Mouse (Mus musculus) lung, postnatal 0 days (tissue): ENCODE measurements around the gene Pdcd6ip. TPM values are rescaled to one million over a fixed set of nuclear protein-coding genes. Genes with fewer than 3 reads are reported as not detected.
A peak's percentile ranks its signal among the peaks of the same experiment; 100 is the strongest.
"Not testable (repeated sequence)": the region's sequence is repeated elsewhere in the genome, so short reads cannot be mapped to it uniquely, and the experiment has no call there.

Experiments
- ATAC-seq: fragments of 200-750 bp; cut with Nextera tagmentation; 2 replicates; pipeline ENCODE4 v1.8.0; 2017; ENCODE audit warnings: moderate library complexity
- DNase-seq: peaks from one replicate; pipeline ENCODE4 v3.0.0-alpha.2; 2016; ENCODE audit warnings: low spot score
- H3K27ac ChIP-seq: fragments of 300-500 bp; sonication (generic); 2 replicates; pipeline ENCODE4 v1.5.1; 2014; ENCODE audit warnings: antibody characterized with exemption, mild to moderate bottlenecking, low read length, mixed read lengths
- H3K27me3 ChIP-seq: fragments of 300-500 bp; sonication (generic); replicated peaks from 2 replicates; pipeline ENCODE4 v1.6.1; 2014; ENCODE audit warnings: low read length, mixed read lengths; ENCODE audit not compliant: insufficient read depth
- H3K36me3 ChIP-seq: fragments of 300-500 bp; sonication (generic); 2 replicates; pipeline ENCODE4 v1.6.1; 2014; ENCODE audit warnings: low read length, mixed read lengths; ENCODE audit not compliant: insufficient read depth
- H3K4me1 ChIP-seq: fragments of 300-500 bp; sonication (generic); 2 replicates; pipeline ENCODE4 v1.6.1; 2014; ENCODE audit warnings: antibody characterized with exemption, low read depth, low read length, mixed read lengths; ENCODE audit not compliant: insufficient read depth
- H3K4me2 ChIP-seq: fragments of 300-500 bp; sonication (generic); replicated peaks from 2 replicates; pipeline ENCODE4 v1.6.1; 2014; ENCODE audit warnings: low read depth, mild to moderate bottlenecking, low read length, moderate library complexity, mixed read lengths
- H3K4me3 ChIP-seq: fragments of 300-500 bp; sonication (generic); 2 replicates; pipeline ENCODE4 v1.5.1; 2014; ENCODE audit warnings: low read depth, low read length
- H3K9ac ChIP-seq: fragments of 300-500 bp; sonication (generic); replicated peaks from 2 replicates; pipeline ENCODE4 v1.6.1; 2014; ENCODE audit warnings: low read depth, mild to moderate bottlenecking
- H3K9me3 ChIP-seq: fragments of 300-500 bp; sonication (generic); 2 replicates; pipeline ENCODE4 v1.6.1; 2016; ENCODE audit warnings: low read length, mixed read lengths
- CTCF ChIP-seq: IDR thresholded peaks from 2 replicates; pipeline ENCODE4 v1.5.1; 2016; ENCODE audit warnings: antibody characterized with exemption, mild to moderate bottlenecking
- EP300 ChIP-seq: IDR thresholded peaks from 2 replicates; pipeline ENCODE4 v1.6.1; 2016; ENCODE audit warnings: antibody characterized with exemption, mild to moderate bottlenecking, control low read depth
- WGBS: fragments of 180-500 bp; shearing (Covaris S2); extraction: QIAGEN DNeasy Blood & Tissue Kit; methylation state at CpG from one replicate; pipeline ENCODE4 v1.1.7; 2014; 5-methylcytosine and 5-hydroxymethylcytosine counted together
- polyA plus RNA-seq: library from polyadenylated mRNA; unstranded; fragments of >200 nt; fragmentation: Nextera tagmentation; extraction: Ambion mirVana; gene quantifications from 2 replicates; pipeline ENCODE4 v1.2.1, GENCODE M21; 2015

Pdcd6ip gene
- polyA plus RNA-seq, 1 experiment from 2014 or later, result 63.8 TPM

GRCm38 (mm10) chr9:113726131-113726530 lies 18.1 kb upstream of the Pdcd6ip start:
- TF ChIP-seq CTCF, result no peak
- TF ChIP-seq EP300, result no peak
- no peak for DNase-seq
- Histone ChIP-seq H3K9ac (no peak overlapping the region), H3K4me3 (no peak overlapping the region), H3K4me1 (no peaks in the 10 kb centered on the region), H3K9me3 (no peaks in the 10 kb centered on the region), H3K27ac (no peak overlapping the region), H3K27me3 (no peaks in the 10 kb centered on the region), H3K4me2 (no peak overlapping the region), H3K36me3 (no peaks in the 10 kb centered on the region)
- no peak for ATAC-seq
- 40% methylated on average over 3 of the region's 3 CpGs for WGBS

DNA sequence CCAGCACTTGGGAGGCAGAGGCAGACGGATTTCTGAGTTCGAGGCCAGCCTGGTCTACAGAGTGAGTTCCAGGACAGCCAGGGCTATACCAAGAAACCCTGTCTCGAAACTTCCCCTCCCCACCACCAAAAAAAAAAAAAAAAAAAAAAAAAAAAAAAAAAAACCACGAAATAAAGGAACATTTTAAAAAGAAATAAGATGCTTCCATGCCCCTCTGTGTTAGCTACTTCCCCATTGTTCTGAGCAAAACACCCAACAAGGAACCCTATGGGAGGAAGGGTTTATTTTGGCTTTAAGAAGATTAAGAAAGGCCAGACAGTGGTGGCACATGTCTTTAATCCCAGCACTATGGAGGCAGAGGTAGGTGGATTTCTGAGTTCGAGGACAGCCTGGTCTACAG lies 17.6 kb upstream of the Pdcd6ip start:
- H3K9ac ChIP-seq, ATAC-seq, H3K36me3 ChIP-seq, H3K9me3 ChIP-seq, DNase-seq, H3K4me2 ChIP-seq, H3K27me3 ChIP-seq, H3K4me3 ChIP-seq, H3K27ac ChIP-seq, H3K4me1 ChIP-seq: not testable (repeated sequence)
- WGBS, result 90% methylated on average over 5 of the region's 5 CpGs

GRCm38 (mm10) chr9:113724646-113725045 lies 16.6 kb upstream of the Pdcd6ip start:
- no peak overlapping the region for H3K9ac ChIP-seq
- TF ChIP-seq CTCF (no peak), EP300 (no peak)
- no peak for ATAC-seq
- H3K36me3 ChIP-seq, result no peaks in the 10 kb centered on the region
- WGBS, result 67% methylated on average over 15 of the region's 15 CpGs
- no peak for DNase-seq
- H3K4me2 ChIP-seq, result no peak overlapping the region
- no peaks in the 10 kb centered on the region for H3K27me3 ChIP-seq
- no peak overlapping the region for H3K27ac ChIP-seq
- no peak overlapping the region for H3K4me3 ChIP-seq
- no peaks in the 10 kb centered on the region for H3K4me1 ChIP-seq
- H3K9me3 ChIP-seq, result no peaks in the 10 kb centered on the region

GRCm38 (mm10) chr9:113719063-113719462 lies 11.0 kb upstream of the Pdcd6ip start:
- Histone ChIP-seq H3K4me2 (no peak overlapping the region), H3K27me3 (no peaks in the 10 kb centered on the region), H3K27ac (no peak overlapping the region), H3K9ac (no peak overlapping the region), H3K4me3 (no peak overlapping the region), H3K4me1 (no peaks in the 10 kb centered on the region), H3K9me3 (no peaks in the 10 kb centered on the region), H3K36me3 (no peaks in the 10 kb centered on the region)
- DNase-seq, result peak; percentile 70
- 38% methylated on average over 5 of the region's 5 CpGs for WGBS
- ATAC-seq, result peak; percentile 37; the same call in 1 of the 2 replicates
- TF ChIP-seq CTCF, result peak; percentile 80
- no peak for TF ChIP-seq EP300

- ATAC-seq, result no peak
- 76% methylated on average over 12 of the region's 12 CpGs for WGBS
These were observed 2.8 kb upstream of the Pdcd6ip start for GRCm38 (mm10) chr9:113710871-113711270.

DNA sequence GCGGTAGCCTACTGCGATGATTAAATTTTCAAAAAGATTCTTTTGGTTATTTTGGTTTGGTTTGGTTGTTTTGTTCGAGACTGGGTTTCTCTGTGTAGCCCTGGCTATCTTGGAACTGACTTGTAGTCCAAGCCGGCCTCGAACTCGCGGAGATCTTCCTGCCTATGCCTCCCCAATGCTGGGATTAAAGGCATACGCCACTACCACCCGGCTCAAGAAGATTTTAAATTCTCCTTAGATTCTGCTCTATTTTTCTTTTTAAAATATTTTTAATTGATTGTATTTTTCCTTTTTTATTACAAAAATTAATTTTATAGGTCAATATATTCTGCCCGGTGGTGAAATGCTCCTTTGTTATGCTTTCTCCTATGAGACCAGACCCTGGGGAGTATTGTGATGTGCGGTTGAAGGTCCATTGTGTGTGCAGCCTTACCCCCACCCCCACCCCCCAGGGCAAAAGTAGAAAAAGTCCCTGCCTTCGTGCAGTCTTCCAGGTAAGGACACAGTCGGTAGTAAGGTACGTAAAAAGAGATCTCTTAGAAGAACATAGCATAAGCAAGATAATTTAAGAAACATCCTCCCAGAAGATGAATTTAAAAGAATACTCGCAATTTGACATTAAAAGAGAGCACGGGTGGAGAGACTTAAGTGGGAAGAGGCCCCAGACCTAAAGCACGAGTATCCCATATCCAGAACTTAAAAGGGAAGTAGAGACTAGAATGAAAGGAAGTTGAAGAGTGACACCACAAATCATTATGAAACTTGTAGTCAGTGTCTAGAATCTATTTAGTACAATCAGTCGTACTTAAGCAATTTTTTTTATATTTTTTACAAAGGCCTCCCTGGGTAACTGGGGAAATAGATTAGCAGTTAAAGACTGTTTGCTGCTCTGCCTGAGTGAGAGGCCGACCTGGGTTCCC lies 562 bp upstream of the Pdcd6ip start:
- WGBS, result 53% methylated on average over 19 of the region's 19 CpGs
- peak overlapping the region; percentile 97 for H3K27ac ChIP-seq
- H3K4me2 ChIP-seq, result peak overlapping the region; percentile 66
- TF ChIP-seq CTCF, result no peak
- TF ChIP-seq EP300, result no peak
- H3K4me3 ChIP-seq, result peak overlapping the region; percentile 94
- H3K9ac ChIP-seq, result 0 out of 2 replicates have a peak overlapping the region, but pooled peaks have one; percentile 97
- H3K36me3 ChIP-seq, result no peaks in the 10 kb centered on the region
- H3K4me1 ChIP-seq, result peaks cover 14% of the 10 kb centered on the region; the same call in 1 of the 2 replicates
- DNase-seq (peak; percentile 22), ATAC-seq (no peak)
- H3K27me3 ChIP-seq, result no peaks in the 10 kb centered on the region
- no peaks in the 10 kb centered on the region for H3K9me3 ChIP-seq

More at GRCm38 (mm10) chr9:113710871-113711270, 2.8 kb upstream of the Pdcd6ip start:
- no peak for DNase-seq
- Histone ChIP-seq H3K4me1 (peaks cover 7% of the 10 kb centered on the region; the same call in 1 of the 2 replicates), H3K9me3 (no peaks in the 10 kb centered on the region), H3K27me3 (no peaks in the 10 kb centered on the region), H3K9ac (no peak overlapping the region), H3K4me2 (no peak overlapping the region), H3K27ac (no peak overlapping the region), H3K4me3 (no peak overlapping the region), H3K36me3 (no peaks in the 10 kb centered on the region)
- TF ChIP-seq CTCF, result no peak
- no peak for TF ChIP-seq EP300
